Mouse (Mus musculus) liver, adult 2 months (tissue): ENCODE results near the gene Lrpap1. TPM values are rescaled to one million over a fixed set of nuclear protein-coding genes. Genes with fewer than 3 reads are reported as not detected.
A peak's percentile ranks its signal among the peaks of the same experiment; 100 is the strongest.

Experiments used
- DNase-seq: peaks from one replicate; pipeline ENCODE4 v3.0.0-alpha.2; 2011; ENCODE audit warnings: low read depth, low spot score; ENCODE audit errors: extremely low read depth
- H3K27ac ChIP-seq: fragments of 200-500 bp; replicated peaks from 2 replicates; pipeline ENCODE4 v1.5.1; 2012; ENCODE audit warnings: low read depth, mild to moderate bottlenecking, control low read depth, inconsistent platforms, low read length; ENCODE audit not compliant: insufficient read depth
- H3K27me3 ChIP-seq: fragments of 200-500 bp; 2 replicates; pipeline ENCODE4 v1.6.1; 2012; ENCODE audit warnings: mild to moderate bottlenecking, moderate library complexity, low read length, inconsistent platforms; ENCODE audit not compliant: control insufficient read depth, insufficient read depth
- H3K36me3 ChIP-seq: fragments of 200-500 bp; 2 replicates; pipeline ENCODE4 v1.6.1; 2012; ENCODE audit warnings: low read length, inconsistent platforms; ENCODE audit not compliant: control insufficient read depth, insufficient read depth
- H3K4me1 ChIP-seq: fragments of 200-500 bp; 2 replicates; pipeline ENCODE4 v1.6.1; 2011; ENCODE audit warnings: low read length; ENCODE audit not compliant: control insufficient read depth, insufficient read depth
- H3K4me3 ChIP-seq: fragments of 200-500 bp; 2 replicates; pipeline ENCODE4 v1.5.1; 2011; ENCODE audit warnings: low read depth, mild to moderate bottlenecking, control low read depth, low read length, moderate library complexity; ENCODE audit not compliant: insufficient read depth
- H3K79me2 ChIP-seq: fragments of 200-500 bp; 2 replicates; pipeline ENCODE4 v1.6.1; 2012; ENCODE audit warnings: inconsistent platforms, mild to moderate bottlenecking, low read length, moderate library complexity; ENCODE audit not compliant: control insufficient read depth, insufficient read depth
- H3K9ac ChIP-seq: fragments of 200-500 bp; 2 replicates; pipeline ENCODE4 v1.6.1; 2012; ENCODE audit warnings: low read depth, mild to moderate bottlenecking, control low read depth, inconsistent platforms, low read length
- CTCF ChIP-seq: fragments of 200-500 bp; IDR thresholded peaks from 2 replicates; pipeline ENCODE4 v1.5.1; 2011; ENCODE audit warnings: low read depth, low read length, control low read depth
- POLR2A ChIP-seq: fragments of 200-500 bp; IDR thresholded peaks from 2 replicates; pipeline ENCODE4 v1.6.1; 2011; ENCODE audit warnings: low read length, control low read depth; ENCODE audit not compliant: insufficient read depth; ENCODE audit errors: extremely low read depth
- WGBS: fragments of 180-500 bp; shearing (Covaris S2); methylation state at CpG from one replicate; pipeline ENCODE4 v1.1.7; 2018; 5-methylcytosine and 5-hydroxymethylcytosine counted together
- polyA plus RNA-seq: library from polyadenylated mRNA; depleted of rRNA; stranded (reverse); fragments of >200 nt; gene quantifications from 2 replicates; pipeline ENCODE4 v1.2.3, GENCODE M21; 2012; rRNA removed
- total RNA-seq: library from RNA; depleted of rRNA; stranded (reverse); fragments of >200 nt; gene quantifications from 2 replicates; pipeline ENCODE4 v1.2.3, GENCODE M21; 2014; rRNA removed

Lrpap1 gene
- total and polyA plus RNA-seq, 2 experiments, result 22.7 to 39.1 TPM

GRCm38 (mm10) chr5:35050541-35050940, 55.0 kb downstream of the Lrpap1 start:
- Histone ChIP-seq H3K36me3 (peaks cover 9% of the 10 kb centered on the region; the same call in 1 of the 2 replicates), H3K9ac (no peak overlapping the region), H3K27ac (no peak overlapping the region), H3K4me3 (no peak overlapping the region), H3K79me2 (no peaks in the 10 kb centered on the region), H3K27me3 (no peaks in the 10 kb centered on the region), H3K4me1 (peaks cover 15% of the 10 kb centered on the region)
- TF ChIP-seq POLR2A (no peak), CTCF (0 out of 2 replicates have a peak, but pooled peaks have one; percentile 0)
- DNase-seq, result no peak
- WGBS, result 64% methylated on average over 5 of the region's 5 CpGs

GRCm38 (mm10) chr5:35043110-35043451, 62.5 kb downstream of the Lrpap1 start:
- Histone ChIP-seq H3K4me3 (no peak overlapping the region), H3K79me2 (peaks cover 7% of the 10 kb centered on the region; the same call in 1 of the 2 replicates), H3K36me3 (peaks cover 8% of the 10 kb centered on the region; the same call in 1 of the 2 replicates), H3K27ac (no peak overlapping the region), H3K27me3 (no peaks in the 10 kb centered on the region), H3K9ac (0 out of 2 replicates have a peak overlapping the region, but pooled peaks have one; percentile 18), H3K4me1 (peaks cover 34% of the 10 kb centered on the region)
- no peak for TF ChIP-seq POLR2A
- peak; percentile 80 for TF ChIP-seq CTCF
- 7% methylated on average over 1 of the region's 1 CpGs for WGBS
- peak; percentile 85 for DNase-seq

DNA sequence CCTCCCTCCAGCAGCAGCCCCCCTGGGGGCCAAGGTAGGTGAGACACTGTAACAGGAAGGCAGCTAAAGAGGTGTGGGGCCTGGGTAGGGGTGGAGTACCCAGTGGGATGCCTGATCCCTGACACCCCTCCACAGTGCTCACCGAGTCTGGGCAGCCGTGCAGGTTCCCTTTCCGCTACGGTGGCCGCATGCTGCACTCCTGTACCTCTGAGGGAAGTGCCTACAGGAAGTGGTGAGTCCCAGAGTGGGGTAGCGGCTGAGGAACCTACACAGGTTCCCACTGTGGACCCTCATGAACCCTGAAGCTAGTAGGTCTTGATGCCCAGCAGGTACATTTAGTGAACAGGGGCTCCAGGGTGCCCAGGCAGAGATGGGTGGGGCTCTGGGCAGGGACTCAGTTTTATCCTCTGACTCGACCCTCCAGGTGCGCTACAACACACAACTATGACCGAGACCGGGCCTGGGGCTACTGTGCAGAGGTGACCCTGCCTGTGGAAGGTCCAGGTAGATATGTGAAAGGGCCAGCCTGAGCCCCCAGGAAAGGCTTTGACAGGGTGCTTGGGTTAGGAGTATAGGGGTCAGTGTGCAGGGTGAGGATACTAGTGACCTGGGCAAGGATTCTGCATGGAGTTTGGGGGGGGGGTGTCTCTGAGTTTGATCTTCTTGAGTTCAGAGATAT, 63.0 kb downstream of the Lrpap1 start:
- 13% methylated on average over 10 of the region's 10 CpGs for WGBS
- TF ChIP-seq CTCF (no peak), POLR2A (no peak)
- Histone ChIP-seq H3K9ac (peak overlapping the region; percentile 88), H3K36me3 (peaks cover 4% of the 10 kb centered on the region; the same call in 1 of the 2 replicates), H3K27me3 (no peaks in the 10 kb centered on the region), H3K4me3 (peak overlapping the region; percentile 74), H3K4me1 (peaks cover 32% of the 10 kb centered on the region), H3K79me2 (peaks cover 7% of the 10 kb centered on the region; the same call in 1 of the 2 replicates), H3K27ac (peak overlapping the region; percentile 97)
- no peak for DNase-seq

Other genes starting within 250 kb of the Lrpap1 start
- gene Msantd1, start 197.8 kb downstream of the Lrpap1 start, total RNA-seq, result 0.13 and 0.37 TPM in 2 replicates
- 0.70 and 0.92 TPM in 2 replicates for gene Msantd1, start 197.8 kb downstream of the Lrpap1 start, polyA plus RNA-seq
- 3.0 and 4.7 TPM in 2 replicates for gene Rgs12, start 156.3 kb downstream of the Lrpap1 start, total RNA-seq
- gene Rgs12, start 156.3 kb downstream of the Lrpap1 start, polyA plus RNA-seq, result 6.3 and 6.8 TPM in 2 replicates
- 239 and 244 TPM in 2 replicates for gene Hgfac, start 64.3 kb downstream of the Lrpap1 start, total RNA-seq
- 780 and 1,032 TPM in 2 replicates for gene Hgfac, start 64.3 kb downstream of the Lrpap1 start, polyA plus RNA-seq
- gene Dok7, start 49.0 kb downstream of the Lrpap1 start, total RNA-seq, result not detected in 2 replicates
- gene Dok7, start 49.0 kb downstream of the Lrpap1 start, polyA plus RNA-seq, result not detected in 2 replicates
- not detected in 2 replicates for gene Adra2c, start 172.6 kb upstream of the Lrpap1 start, total RNA-seq
- not detected in 2 replicates for gene Adra2c, start 172.6 kb upstream of the Lrpap1 start, polyA plus RNA-seq